Mouse (Mus musculus) embryonic facial prominence, embryonic 15.5 days (tissue): Measurements from ENCODE around the gene Arfgef3. TPM values are rescaled to one million over a fixed set of nuclear protein-coding genes. Genes with fewer than 3 reads are reported as not detected.
"Not testable (repeated sequence)": the region's sequence is repeated elsewhere in the genome, so short reads cannot be mapped to it uniquely, and the experiment has no call there.

Source experiments
- ATAC-seq: fragments of 200-750 bp; cut with Nextera tagmentation; 2 replicates; pipeline ENCODE4 v1.8.0; 2017; ENCODE audit warnings: low read depth, moderate TSS enrichment; ENCODE audit not compliant: insufficient number of reproducible peaks, low FRiP score, low TSS enrichment
- H3K27ac ChIP-seq: fragments of 300-500 bp; sonication (generic); replicated peaks from 2 replicates; pipeline ENCODE4 v1.5.1; 2015; ENCODE audit warnings: mild to moderate bottlenecking, inconsistent platforms
- H3K27me3 ChIP-seq: fragments of 300-500 bp; sonication (generic); 2 replicates; pipeline ENCODE4 v1.6.1; 2015; ENCODE audit warnings: inconsistent platforms
- H3K36me3 ChIP-seq: fragments of 300-500 bp; sonication (generic); 2 replicates; pipeline ENCODE4 v1.6.1; 2015; ENCODE audit warnings: mild to moderate bottlenecking, inconsistent platforms
- H3K4me1 ChIP-seq: fragments of 300-500 bp; sonication (generic); 2 replicates; pipeline ENCODE4 v1.6.1; 2015; ENCODE audit warnings: inconsistent platforms
- H3K4me2 ChIP-seq: fragments of 300-500 bp; sonication (generic); replicated peaks from 2 replicates; pipeline ENCODE4 v1.6.1; 2015; ENCODE audit warnings: mild to moderate bottlenecking, inconsistent platforms
- H3K4me3 ChIP-seq: fragments of 300-500 bp; sonication (generic); replicated peaks from 2 replicates; pipeline ENCODE4 v1.5.1; 2015; ENCODE audit warnings: mild to moderate bottlenecking, inconsistent platforms
- H3K9ac ChIP-seq: fragments of 300-500 bp; sonication (generic); 2 replicates; pipeline ENCODE4 v1.6.1; 2015; ENCODE audit warnings: inconsistent platforms
- H3K9me3 ChIP-seq: fragments of 300-500 bp; sonication (generic); replicated peaks from 2 replicates; pipeline ENCODE4 v1.6.1; 2016; ENCODE audit warnings: inconsistent platforms
- WGBS: fragments of 180-500 bp; shearing (Covaris S2); methylation state at CpG from one replicate; pipeline ENCODE4 v1.1.7; 2015; 5-methylcytosine and 5-hydroxymethylcytosine counted together
- polyA plus RNA-seq: library from polyadenylated mRNA; unstranded; fragments of >200 nt; fragmentation: Nextera tagmentation; extraction: Ambion mirVana; gene quantifications from 2 replicates; pipeline ENCODE4 v1.2.1, GENCODE M21; 2015

The Arfgef3 gene
- polyA plus RNA-seq, 1 experiment from 2014 or later = 0.87 TPM

DNA sequence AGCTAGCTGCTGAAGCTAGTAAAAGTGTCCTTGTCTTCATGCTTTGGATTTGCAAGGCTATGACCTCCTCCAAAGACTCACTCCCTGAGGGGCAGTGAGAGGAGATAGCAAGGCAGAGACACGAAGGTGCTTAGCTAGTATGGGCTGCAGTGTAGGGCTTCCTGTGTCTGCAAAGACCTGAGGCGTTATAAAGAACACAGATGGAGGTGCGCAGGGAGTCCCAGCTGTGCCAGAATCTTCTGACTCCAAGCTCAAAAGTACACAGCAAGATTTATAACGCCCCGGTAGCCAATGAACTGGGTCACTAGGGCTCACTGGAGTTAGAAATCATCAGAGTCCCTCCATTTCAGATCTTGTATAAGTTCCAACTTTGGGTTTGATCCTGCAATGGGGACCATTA is 103.2 kb downstream of the Arfgef3 start:
- H3K4me3 ChIP-seq = no peak overlapping the region
- H3K27ac ChIP-seq = no peak overlapping the region
- H3K27me3 ChIP-seq = no peaks in the 10 kb centered on the region
- no peaks in the 10 kb centered on the region for H3K4me1 ChIP-seq
- H3K9me3 ChIP-seq = no peaks in the 10 kb centered on the region
- H3K4me2 ChIP-seq = no peak overlapping the region
- WGBS = 83% methylated on average over 5 of the region's 5 CpGs
- ATAC-seq = no peak
- no peaks in the 10 kb centered on the region for H3K36me3 ChIP-seq
- H3K9ac ChIP-seq = no peak overlapping the region

DNA sequence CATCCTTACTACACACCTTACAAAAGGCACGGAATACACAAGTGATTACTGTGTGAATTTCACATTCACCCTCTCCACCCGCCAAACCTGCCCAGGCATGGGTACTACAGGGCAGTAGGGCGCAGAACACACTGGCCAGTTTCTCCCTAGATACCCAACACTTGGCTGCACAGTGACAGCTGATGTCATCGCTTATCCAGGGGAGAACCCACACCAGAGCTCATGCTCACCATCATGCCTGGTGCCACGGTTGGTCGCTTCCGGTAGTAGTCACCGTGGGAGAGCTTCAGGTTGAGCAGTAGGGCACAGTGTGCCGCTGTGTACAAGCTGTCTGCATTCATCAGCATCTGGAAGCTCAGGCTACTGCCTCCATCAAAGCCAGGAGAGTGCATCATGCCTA is 108.3 kb downstream of the Arfgef3 start:
- no peak overlapping the region for H3K4me3 ChIP-seq
- H3K36me3 ChIP-seq = no peaks in the 10 kb centered on the region
- H3K9ac ChIP-seq = no peak overlapping the region
- no peaks in the 10 kb centered on the region for H3K27me3 ChIP-seq
- no peaks in the 10 kb centered on the region for H3K4me1 ChIP-seq
- no peak overlapping the region for H3K4me2 ChIP-seq
- no peak overlapping the region for H3K27ac ChIP-seq
- H3K9me3 ChIP-seq = no peaks in the 10 kb centered on the region
- no peak for ATAC-seq
- 93% methylated on average over 9 of the region's 9 CpGs for WGBS

DNA sequence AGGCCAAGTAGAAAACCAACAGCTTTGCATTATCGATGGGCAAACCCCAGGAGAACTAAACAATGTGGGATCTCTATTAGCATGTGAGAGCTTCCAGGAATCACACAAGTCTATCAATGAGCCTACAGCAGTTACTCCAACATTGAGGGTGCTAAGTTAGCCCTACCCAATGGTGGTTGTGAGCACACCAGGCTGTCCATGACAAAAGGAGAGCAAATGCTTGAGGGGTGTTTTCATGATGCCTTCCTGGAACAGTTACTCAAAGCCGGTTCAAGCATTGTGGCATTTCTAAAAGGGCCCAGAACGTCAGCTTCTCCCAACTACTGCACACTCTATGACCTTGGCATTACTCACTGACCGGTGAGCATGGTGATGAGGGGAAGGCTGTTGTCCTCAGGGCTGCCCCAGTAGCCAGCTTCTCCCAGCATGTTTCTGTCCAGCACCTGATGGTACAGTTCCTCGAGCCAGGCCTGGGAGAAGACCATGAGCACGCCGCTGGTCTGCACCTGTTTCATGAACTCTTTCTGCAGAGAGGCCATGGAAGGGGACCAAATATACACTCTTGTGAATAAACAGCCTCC is 109.3 kb downstream of the Arfgef3 start:
- no peak for ATAC-seq
- H3K4me2 ChIP-seq = no peak overlapping the region
- no peak overlapping the region for H3K27ac ChIP-seq
- H3K9me3 ChIP-seq = no peaks in the 10 kb centered on the region
- H3K9ac ChIP-seq = no peak overlapping the region
- no peaks in the 10 kb centered on the region for H3K36me3 ChIP-seq
- H3K4me3 ChIP-seq = no peak overlapping the region
- WGBS = 83% methylated on average over 7 of the region's 7 CpGs
- H3K4me1 ChIP-seq = no peaks in the 10 kb centered on the region
- H3K27me3 ChIP-seq = no peaks in the 10 kb centered on the region

DNA sequence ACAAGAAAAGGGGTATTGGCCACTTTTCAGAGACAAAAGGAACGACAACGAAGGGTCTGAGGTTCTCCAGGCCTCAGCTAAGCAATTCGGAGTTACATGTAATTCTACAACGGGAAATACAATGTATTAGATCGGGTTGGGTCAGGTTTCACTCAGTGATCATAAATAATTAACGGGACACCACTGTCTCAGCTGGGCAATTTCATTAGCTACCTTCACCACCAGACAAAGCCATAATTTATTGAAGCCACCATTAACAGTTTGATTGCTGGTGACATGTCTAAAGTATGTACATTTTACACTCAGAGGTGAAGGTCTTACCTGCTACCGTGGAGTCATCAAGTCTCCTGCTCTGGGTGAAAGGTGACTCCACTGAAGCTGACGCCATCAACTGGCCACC is 113.3 kb downstream of the Arfgef3 start:
- WGBS = 87% methylated on average over 8 of the region's 8 CpGs
- Histone ChIP-seq H3K4me1 (no peaks in the 10 kb centered on the region), H3K27me3 (no peaks in the 10 kb centered on the region), H3K4me2 (no peak overlapping the region), H3K9ac (no peak overlapping the region), H3K36me3 (no peaks in the 10 kb centered on the region), H3K27ac (no peak overlapping the region), H3K9me3 (no peaks in the 10 kb centered on the region), H3K4me3 (no peak overlapping the region)
- no peak for ATAC-seq

DNA sequence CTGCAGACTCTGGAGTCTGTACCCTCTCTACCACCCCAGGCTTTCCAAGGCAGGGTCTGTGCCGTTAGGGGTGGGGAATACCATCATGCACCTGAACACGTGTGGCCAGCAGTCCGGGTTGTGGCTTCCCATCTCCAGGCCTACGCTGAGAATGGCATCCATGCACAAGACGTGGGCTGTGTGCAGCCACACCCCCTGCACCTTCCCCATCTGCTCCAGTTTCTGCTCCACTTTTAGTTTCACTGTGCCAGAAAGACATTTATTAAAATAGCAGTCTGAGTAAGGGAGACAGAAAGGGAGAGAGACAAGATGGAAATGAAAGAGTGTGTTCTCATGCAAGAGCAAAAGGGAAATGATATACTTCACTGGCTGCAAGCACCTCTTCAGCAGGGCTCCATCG is 116.2 kb downstream of the Arfgef3 start:
- no peak overlapping the region for H3K9ac ChIP-seq
- H3K4me2 ChIP-seq = no peak overlapping the region
- 71% methylated on average over 6 of the region's 6 CpGs for WGBS
- ATAC-seq = no peak
- no peaks in the 10 kb centered on the region for H3K36me3 ChIP-seq
- H3K9me3 ChIP-seq = no peaks in the 10 kb centered on the region
- H3K27me3 ChIP-seq = no peaks in the 10 kb centered on the region
- no peak overlapping the region for H3K4me3 ChIP-seq
- H3K4me1 ChIP-seq = no peaks in the 10 kb centered on the region
- no peak overlapping the region for H3K27ac ChIP-seq

DNA sequence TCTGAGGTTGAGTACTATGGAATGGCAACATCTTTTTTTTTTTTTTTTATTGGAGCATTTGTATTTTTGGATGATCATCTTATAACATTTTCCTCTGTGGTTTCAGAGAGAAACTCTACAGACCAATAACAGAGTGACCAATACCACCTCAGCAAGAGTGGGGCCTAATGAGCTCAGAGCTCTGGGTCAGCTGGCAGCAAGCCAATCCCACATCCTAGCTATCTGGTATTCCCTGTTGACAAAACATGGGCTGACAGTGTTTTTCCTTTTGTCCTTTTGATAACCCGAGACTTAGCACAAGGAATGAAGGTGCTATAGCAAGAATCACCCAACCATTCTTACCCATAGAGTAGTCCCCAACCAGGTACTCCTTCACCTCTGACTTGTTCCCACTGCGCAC is 131.0 kb downstream of the Arfgef3 start:
- 77% methylated on average over 2 of the region's 2 CpGs for WGBS
- no peaks in the 10 kb centered on the region for H3K4me1 ChIP-seq
- no peak overlapping the region for H3K4me2 ChIP-seq
- H3K27ac ChIP-seq = no peak overlapping the region
- no peaks in the 10 kb centered on the region for H3K9me3 ChIP-seq
- H3K4me3 ChIP-seq = no peak overlapping the region
- ATAC-seq = no peak
- no peaks in the 10 kb centered on the region for H3K36me3 ChIP-seq
- H3K9ac ChIP-seq = no peak overlapping the region
- no peaks in the 10 kb centered on the region for H3K27me3 ChIP-seq

DNA sequence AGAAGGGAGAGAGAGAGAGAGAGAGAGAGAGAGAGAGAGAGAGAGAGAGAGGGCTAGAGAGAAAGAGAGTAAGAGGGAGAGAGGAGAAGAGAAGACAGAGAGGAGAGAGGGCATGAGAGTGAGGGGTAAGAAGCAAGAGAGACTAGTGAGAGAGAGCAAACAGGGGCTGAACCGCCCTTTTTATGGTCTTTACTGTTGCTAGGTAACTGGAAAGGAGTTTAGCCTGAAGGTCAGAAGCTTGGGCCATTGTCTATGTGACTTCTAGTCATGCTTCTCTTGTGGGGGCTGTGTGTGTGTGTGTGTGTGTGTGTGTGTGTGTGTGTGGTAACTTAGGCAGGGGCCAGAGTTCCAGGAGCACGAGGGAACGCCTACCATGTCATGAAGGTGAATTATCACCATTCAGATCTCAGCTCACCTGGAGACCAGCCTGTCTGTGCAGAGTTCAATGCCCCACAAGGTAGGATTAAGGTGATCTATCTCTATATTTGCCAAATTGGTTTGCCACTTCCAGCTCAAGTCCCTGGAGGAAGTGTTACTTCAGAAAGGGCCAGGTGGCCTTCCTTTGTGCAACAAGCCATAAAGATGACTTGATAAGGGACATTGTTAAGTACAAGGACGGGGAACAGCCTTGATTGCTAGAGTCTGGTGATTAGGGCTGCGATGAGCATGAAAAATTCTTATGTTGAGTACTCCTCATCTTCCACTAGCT is 138.8 kb downstream of the Arfgef3 start:
- H3K4me1 ChIP-seq, H3K27me3 ChIP-seq, H3K4me3 ChIP-seq, H3K4me2 ChIP-seq, ATAC-seq, H3K9me3 ChIP-seq, H3K36me3 ChIP-seq, H3K27ac ChIP-seq, H3K9ac ChIP-seq: not testable (repeated sequence)
- 43% methylated on average over 5 of the region's 5 CpGs for WGBS

DNA sequence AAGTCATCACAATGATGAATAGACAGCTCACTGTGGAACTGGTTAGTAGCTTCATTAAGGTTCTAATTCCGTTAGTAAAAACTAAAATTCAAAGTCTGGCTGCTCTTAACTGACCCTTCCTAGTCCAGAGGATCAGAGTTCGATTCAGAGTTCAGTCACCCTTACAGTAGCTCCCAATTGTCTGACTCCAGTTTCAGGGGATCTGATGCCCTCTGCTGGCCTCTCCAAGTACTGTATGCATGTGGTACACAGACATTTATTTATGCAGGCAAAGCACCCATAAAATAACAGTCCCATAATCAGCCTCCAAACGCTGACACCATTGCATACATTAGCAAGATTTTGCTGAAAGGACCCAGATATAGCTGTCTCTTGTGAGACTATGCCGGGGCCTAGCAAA is 141.7 kb downstream of the Arfgef3 start:
- Histone ChIP-seq H3K27me3 (no peaks in the 10 kb centered on the region), H3K27ac (no peak overlapping the region), H3K36me3 (no peaks in the 10 kb centered on the region), H3K4me3 (no peak overlapping the region), H3K4me2 (no peak overlapping the region), H3K9ac (no peak overlapping the region), H3K4me1 (no peaks in the 10 kb centered on the region), H3K9me3 (no peaks in the 10 kb centered on the region)
- no peak for ATAC-seq
- WGBS = 20% methylated on average over 4 of the region's 4 CpGs

DNA sequence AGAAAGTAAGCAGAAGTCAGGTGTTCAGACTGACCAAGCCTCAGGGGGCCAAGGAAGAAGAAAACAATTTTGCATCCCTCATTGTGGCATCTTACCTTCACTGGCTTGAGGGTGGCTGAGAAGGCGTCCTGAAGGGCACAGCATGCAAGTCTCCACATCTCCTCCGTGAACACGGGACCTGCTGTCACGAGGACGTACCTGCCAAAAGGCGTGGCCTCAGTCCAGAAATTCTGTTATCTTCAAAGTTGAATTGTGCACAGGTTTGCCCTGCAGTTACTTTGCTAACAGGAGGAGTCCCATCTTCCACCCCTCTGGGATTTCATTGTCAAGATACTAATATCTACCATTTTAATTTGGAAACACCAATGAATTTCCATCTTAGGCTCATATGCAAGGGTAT is 146.1 kb downstream of the Arfgef3 start:
- Histone ChIP-seq H3K4me1 (no peaks in the 10 kb centered on the region), H3K4me3 (no peak overlapping the region), H3K9me3 (no peaks in the 10 kb centered on the region), H3K27ac (no peak overlapping the region), H3K4me2 (no peak overlapping the region), H3K9ac (no peak overlapping the region), H3K36me3 (no peaks in the 10 kb centered on the region), H3K27me3 (no peaks in the 10 kb centered on the region)
- no peak for ATAC-seq
- whole genome bisulfite sequencing = 84% methylated on average over 6 of the region's 6 CpGs

DNA sequence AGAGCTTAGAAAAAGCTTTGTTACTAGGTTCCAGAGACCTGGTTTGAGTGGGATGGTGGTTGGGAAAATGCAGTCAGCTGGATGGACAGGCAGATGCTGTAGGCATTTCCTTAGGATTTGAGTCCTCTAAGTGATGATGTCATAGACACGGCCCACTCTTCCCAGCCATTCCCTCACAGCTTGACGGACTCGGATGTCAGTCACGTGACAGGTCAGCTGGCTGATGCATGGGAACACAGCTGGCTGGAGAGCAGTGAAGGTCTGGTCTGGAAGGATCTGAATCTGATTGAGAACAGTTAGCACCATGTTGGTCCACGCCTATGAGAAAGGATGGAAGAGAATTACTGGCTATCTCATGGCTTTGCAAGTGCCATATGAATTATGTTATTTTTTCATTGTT is 154.3 kb downstream of the Arfgef3 start:
- no peaks in the 10 kb centered on the region for H3K36me3 ChIP-seq
- H3K4me2 ChIP-seq = no peak overlapping the region
- no peak for ATAC-seq
- no peaks in the 10 kb centered on the region for H3K9me3 ChIP-seq
- H3K4me3 ChIP-seq = no peak overlapping the region
- no peak overlapping the region for H3K27ac ChIP-seq
- no peaks in the 10 kb centered on the region for H3K27me3 ChIP-seq
- WGBS = 85% methylated on average over 5 of the region's 5 CpGs
- H3K9ac ChIP-seq = no peak overlapping the region
- no peaks in the 10 kb centered on the region for H3K4me1 ChIP-seq

DNA sequence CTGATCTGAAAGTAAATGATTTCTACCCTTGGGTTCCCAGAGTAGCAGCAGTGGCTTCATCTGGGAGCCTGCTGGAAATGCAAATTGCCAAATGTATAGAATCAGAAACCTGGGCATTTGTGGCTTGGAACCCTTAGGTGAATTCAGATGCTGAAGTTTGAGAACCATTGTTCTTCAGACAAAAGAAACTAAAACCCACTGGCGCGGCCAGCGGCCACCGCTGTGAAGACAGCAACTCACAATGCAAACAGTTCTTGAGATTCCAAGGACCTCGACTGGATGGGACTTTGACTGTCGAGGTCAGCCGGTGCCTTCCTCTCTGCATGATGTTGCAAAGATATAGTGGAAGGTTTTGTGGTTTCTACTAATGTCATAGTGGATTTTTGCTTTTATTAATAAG is 159.6 kb downstream of the Arfgef3 start:
- Histone ChIP-seq H3K4me3 (no peak overlapping the region), H3K4me2 (no peak overlapping the region), H3K9me3 (no peaks in the 10 kb centered on the region), H3K27me3 (no peaks in the 10 kb centered on the region), H3K36me3 (no peaks in the 10 kb centered on the region), H3K4me1 (no peaks in the 10 kb centered on the region), H3K9ac (no peak overlapping the region), H3K27ac (no peak overlapping the region)
- no peak for ATAC-seq
- 21% methylated on average over 7 of the region's 7 CpGs for WGBS

DNA sequence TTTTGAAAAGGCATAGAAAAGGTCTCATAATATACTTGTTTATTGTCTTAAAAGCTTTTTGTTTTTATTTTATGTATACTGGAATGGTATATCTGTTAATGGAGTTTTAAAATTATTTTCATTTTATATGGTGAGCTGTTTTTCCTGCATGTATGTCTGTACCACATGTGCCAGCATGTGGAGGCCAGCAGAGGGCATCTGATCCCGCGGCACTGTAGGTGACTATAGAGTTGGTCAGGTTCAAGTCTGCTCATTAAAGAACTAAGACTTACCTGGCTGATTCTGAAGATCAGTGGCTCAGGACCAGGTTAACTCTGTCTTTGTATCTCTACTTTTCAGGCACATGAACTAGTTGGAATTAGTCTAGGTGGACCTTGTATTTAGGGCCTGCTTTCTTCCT is 171.2 kb downstream of the Arfgef3 start:
- Histone ChIP-seq H3K9me3 (no peaks in the 10 kb centered on the region), H3K9ac (no peak overlapping the region), H3K27me3 (no peaks in the 10 kb centered on the region), H3K4me1 (no peaks in the 10 kb centered on the region), H3K27ac (no peak overlapping the region), H3K4me3 (no peak overlapping the region), H3K36me3 (no peaks in the 10 kb centered on the region), H3K4me2 (no peak overlapping the region)
- 49% methylated on average over 2 of the region's 2 CpGs for WGBS
- ATAC-seq = no peak
